Mouse (Mus musculus) stomach, embryonic 15.5 days (tissue): ENCODE results near the gene Dynlrb1. TPM values are rescaled to one million over a fixed set of nuclear protein-coding genes. Genes with fewer than 3 reads are reported as not detected.

ENCODE experiments used
- ATAC-seq: fragments of 200-750 bp; cut with Nextera tagmentation; 2 replicates; pipeline ENCODE4 v1.8.0; 2017; ENCODE audit warnings: low read depth, moderate number of reproducible peaks, moderate TSS enrichment; ENCODE audit not compliant: insufficient read depth, low FRiP score
- H3K27ac ChIP-seq: fragments of 300-500 bp; sonication (generic); 2 replicates; pipeline ENCODE4 v1.5.1; 2015; ENCODE audit warnings: mild to moderate bottlenecking, inconsistent platforms
- H3K27me3 ChIP-seq: fragments of 300-500 bp; sonication (generic); replicated peaks from 2 replicates; pipeline ENCODE4 v1.6.1; 2015; ENCODE audit warnings: inconsistent platforms
- H3K36me3 ChIP-seq: fragments of 300-500 bp; sonication (generic); 2 replicates; pipeline ENCODE4 v1.6.1; 2015; ENCODE audit warnings: inconsistent platforms
- H3K4me1 ChIP-seq: fragments of 300-500 bp; sonication (generic); 2 replicates; pipeline ENCODE4 v1.6.1; 2015; ENCODE audit warnings: inconsistent platforms
- H3K4me2 ChIP-seq: fragments of 300-500 bp; sonication (generic); 2 replicates; pipeline ENCODE4 v1.6.1; 2015; ENCODE audit warnings: mild to moderate bottlenecking, inconsistent platforms
- H3K4me3 ChIP-seq: fragments of 300-500 bp; sonication (generic); replicated peaks from 2 replicates; pipeline ENCODE4 v1.5.1; 2015; ENCODE audit warnings: inconsistent platforms
- H3K9ac ChIP-seq: fragments of 300-500 bp; sonication (generic); 2 replicates; pipeline ENCODE4 v1.6.1; 2015; ENCODE audit warnings: inconsistent platforms
- H3K9me3 ChIP-seq: fragments of 300-500 bp; sonication (generic); 2 replicates; pipeline ENCODE4 v1.6.1; 2016; ENCODE audit warnings: inconsistent platforms
- WGBS: fragments of 180-500 bp; shearing (Covaris S2); methylation state at CpG from one replicate; pipeline ENCODE4 v1.1.7; 2015; 5-methylcytosine and 5-hydroxymethylcytosine counted together
- polyA plus RNA-seq: library from polyadenylated mRNA; unstranded; fragments of >200 nt; fragmentation: Nextera tagmentation; extraction: Ambion mirVana; gene quantifications from 2 replicates; pipeline ENCODE4 v1.2.1, GENCODE M21; 2015

The Dynlrb1 gene
- polyA plus RNA-seq, 1 experiment from 2014 or later: 342 TPM

DNA sequence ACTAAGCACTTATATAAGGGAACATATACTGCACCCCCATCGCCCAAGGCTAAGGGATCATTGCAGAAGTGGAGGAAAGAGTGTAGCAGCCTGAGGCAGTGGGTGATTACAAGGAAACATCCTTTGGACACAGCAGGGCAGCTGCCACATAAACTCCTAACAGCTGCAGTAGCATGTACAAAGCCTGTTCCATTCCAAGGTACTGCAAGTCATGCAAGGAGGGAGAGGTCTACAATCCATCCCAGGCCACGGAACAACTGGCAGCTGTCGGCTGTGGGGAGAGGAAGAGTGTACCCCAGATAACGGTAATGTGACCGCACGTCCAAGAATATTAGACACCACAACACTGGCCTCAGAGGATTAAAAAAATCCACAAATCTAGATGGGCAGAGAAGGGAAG, 29.2 kb downstream of the Dynlrb1 start:
- H3K4me1 ChIP-seq: no peaks in the 10 kb centered on the region
- no peak overlapping the region for H3K9ac ChIP-seq
- H3K27ac ChIP-seq: no peak overlapping the region
- H3K36me3 ChIP-seq: no peaks in the 10 kb centered on the region
- ATAC-seq: no peak
- H3K27me3 ChIP-seq: no peaks in the 10 kb centered on the region
- H3K4me3 ChIP-seq: no peak overlapping the region
- no peak overlapping the region for H3K4me2 ChIP-seq
- H3K9me3 ChIP-seq: no peaks in the 10 kb centered on the region
- 90% methylated on average over 6 of the region's 6 CpGs for WGBS

DNA sequence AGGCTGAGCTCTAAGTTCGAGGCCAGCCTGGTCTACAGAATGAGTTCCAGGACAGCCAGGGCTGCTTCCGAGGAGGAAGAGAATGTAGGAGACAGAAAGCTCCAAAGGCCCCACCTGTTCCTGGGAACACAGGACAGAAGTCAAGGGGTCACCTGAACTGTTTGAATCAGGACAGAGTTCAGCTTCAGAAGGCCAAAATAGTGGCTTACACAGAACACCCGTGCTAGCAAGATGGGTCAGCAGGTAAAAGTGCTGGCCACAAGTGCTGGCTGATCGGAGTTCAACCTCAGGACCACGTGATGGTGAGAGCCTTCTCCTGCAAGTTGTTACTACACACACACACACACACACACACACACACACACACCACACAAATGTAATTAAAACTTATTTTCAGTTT, 30.6 kb downstream of the Dynlrb1 start:
- 84% methylated on average over 5 of the region's 5 CpGs for WGBS

GRCm38 (mm10) chr2:155271957-155272356, 35.6 kb downstream of the Dynlrb1 start:
- Histone ChIP-seq H3K27me3 (no peaks in the 10 kb centered on the region), H3K27ac (no peak overlapping the region), H3K9ac (no peak overlapping the region), H3K9me3 (no peaks in the 10 kb centered on the region), H3K4me3 (no peak overlapping the region), H3K4me1 (no peaks in the 10 kb centered on the region), H3K4me2 (no peak overlapping the region), H3K36me3 (no peaks in the 10 kb centered on the region)
- no peak for ATAC-seq
- 82% methylated on average over 6 of the region's 6 CpGs for WGBS

More for the DNA sequence above, 30.6 kb downstream of the Dynlrb1 start:
- no peaks in the 10 kb centered on the region for H3K36me3 ChIP-seq
- H3K9me3 ChIP-seq: no peaks in the 10 kb centered on the region
- ATAC-seq: no peak
- H3K9ac ChIP-seq: no peak overlapping the region
- no peaks in the 10 kb centered on the region for H3K4me1 ChIP-seq
- no peak overlapping the region for H3K4me3 ChIP-seq
- no peak overlapping the region for H3K27ac ChIP-seq
- H3K27me3 ChIP-seq: no peaks in the 10 kb centered on the region
- H3K4me2 ChIP-seq: no peak overlapping the region

DNA sequence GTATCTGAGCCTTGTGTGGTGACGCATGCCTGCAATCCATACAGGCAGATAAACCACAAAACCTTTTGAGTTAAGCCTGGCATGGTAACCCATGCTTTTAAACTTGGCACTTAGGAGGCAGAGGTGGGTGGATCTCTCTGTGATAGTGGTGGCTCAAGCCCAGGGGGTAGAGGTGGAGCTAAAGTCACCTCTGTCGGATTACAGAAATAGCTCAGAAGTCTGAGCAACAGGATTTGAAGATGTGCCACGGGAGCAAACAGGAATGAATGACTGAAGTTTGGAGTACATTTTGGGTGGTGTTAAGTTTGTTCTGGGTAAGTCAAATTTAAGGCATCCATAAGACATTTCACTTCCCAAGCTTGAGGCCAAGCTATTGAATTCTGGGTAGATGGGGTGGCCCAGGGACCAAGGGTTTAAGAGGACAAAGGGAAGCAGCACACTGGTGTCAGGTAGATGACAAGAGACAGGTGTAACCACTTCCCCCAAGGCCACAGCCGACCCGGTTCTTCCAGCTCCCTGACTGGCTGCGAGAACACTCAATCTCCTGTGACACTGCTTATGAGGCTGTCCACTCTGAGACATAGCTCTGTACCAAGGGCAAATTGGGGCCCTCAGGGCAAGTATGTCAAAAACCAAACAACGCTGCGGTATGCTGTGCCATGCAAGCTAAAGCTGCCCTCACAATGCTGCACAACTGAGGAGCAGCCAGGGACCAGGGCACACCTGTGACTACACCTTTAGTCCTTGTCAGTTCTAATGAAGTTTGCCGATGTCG, 36.2 kb downstream of the Dynlrb1 start:
- Histone ChIP-seq H3K4me2 (no peak overlapping the region), H3K9ac (no peak overlapping the region), H3K27me3 (no peaks in the 10 kb centered on the region), H3K36me3 (no peaks in the 10 kb centered on the region), H3K9me3 (no peaks in the 10 kb centered on the region), H3K4me1 (peaks cover 5% of the 10 kb centered on the region; the same call in 1 of the 2 replicates), H3K4me3 (no peak overlapping the region), H3K27ac (no peak overlapping the region)
- WGBS: 66% methylated on average over 10 of the region's 10 CpGs
- no peak for ATAC-seq

GRCm38 (mm10) chr2:155273603-155274002, 37.3 kb downstream of the Dynlrb1 start:
- H3K9ac ChIP-seq: no peak overlapping the region
- 87% methylated on average over 8 of the region's 8 CpGs for WGBS
- no peak overlapping the region for H3K27ac ChIP-seq
- H3K4me2 ChIP-seq: no peak overlapping the region
- H3K9me3 ChIP-seq: no peaks in the 10 kb centered on the region
- no peak for ATAC-seq
- H3K4me3 ChIP-seq: no peak overlapping the region
- H3K36me3 ChIP-seq: no peaks in the 10 kb centered on the region
- peaks cover 8% of the 10 kb centered on the region; the same call in 1 of the 2 replicates for H3K4me1 ChIP-seq
- no peaks in the 10 kb centered on the region for H3K27me3 ChIP-seq

DNA sequence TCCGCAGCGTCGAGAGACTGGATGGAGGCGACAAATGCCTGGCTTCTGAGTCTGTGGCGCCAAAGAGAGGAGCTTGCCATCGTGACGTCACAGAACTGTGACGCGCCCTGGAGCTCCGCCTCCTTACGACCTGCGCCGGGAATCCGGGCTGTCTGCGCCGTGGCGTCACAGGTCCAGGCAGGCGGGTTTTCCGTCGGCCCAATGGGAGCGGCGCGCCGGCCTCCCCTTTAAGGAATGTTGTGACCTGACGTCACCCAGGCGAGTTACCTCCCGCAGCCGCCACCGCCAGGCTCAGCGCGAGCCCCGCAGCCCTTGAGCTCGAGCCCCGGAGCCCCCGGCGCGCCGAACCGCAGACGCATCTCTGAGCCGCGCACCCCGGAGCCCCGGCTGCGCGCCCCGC, 39.9 kb downstream of the Dynlrb1 start, which contains the start of gene Map1lc3a:
Gene Map1lc3a, plus strand, starts transcription at position 103 of the 400 bp plus-strand sequence.
- Histone ChIP-seq H3K27me3 (no peaks in the 10 kb centered on the region), H3K4me2 (peak within 1 kb of the TSS; percentile 77), H3K9ac (peak within 1 kb of the TSS; percentile 85), H3K4me1 (peaks cover 8% of the 10 kb centered on the region; the same call in 1 of the 2 replicates), H3K36me3 (no peaks in the 10 kb centered on the region; the same call in 1 of the 2 replicates), H3K27ac (peak within 1 kb of the TSS; percentile 90), H3K9me3 (no peaks in the 10 kb centered on the region), H3K4me3 (peak within 1 kb of the TSS; percentile 99)
- ATAC-seq: peak; percentile 88
- under 1% methylated on average over 47 of the region's 47 CpGs for WGBS

DNA sequence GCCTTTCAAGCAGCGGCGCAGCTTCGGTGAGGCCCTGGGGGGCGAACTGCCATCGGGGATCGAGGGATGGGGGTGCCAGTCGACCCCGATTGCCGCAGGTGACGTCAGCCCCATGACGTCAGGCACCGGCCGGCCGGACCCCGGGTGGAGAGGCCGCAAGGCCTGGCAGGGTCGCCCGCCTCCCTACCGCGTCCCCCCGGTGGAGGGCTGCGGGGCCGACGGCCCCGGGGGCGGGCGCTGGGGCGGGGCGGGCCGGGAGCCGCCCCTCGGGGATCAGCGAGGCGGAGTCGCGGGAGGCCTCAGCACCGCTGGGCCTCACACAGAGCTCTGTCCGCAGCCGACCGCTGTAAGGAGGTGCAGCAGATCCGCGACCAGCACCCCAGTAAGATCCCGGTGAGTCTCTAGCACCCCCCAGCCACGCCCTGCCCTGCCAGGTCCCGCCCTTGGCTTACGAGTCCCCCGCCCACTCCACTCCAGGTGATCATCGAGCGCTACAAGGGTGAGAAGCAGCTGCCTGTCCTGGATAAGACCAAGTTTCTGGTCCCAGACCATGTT, 40.4 kb downstream of the Dynlrb1 start:
- H3K27ac ChIP-seq: peak overlapping the region; percentile 90
- peak; percentile 89 for ATAC-seq

DNA sequence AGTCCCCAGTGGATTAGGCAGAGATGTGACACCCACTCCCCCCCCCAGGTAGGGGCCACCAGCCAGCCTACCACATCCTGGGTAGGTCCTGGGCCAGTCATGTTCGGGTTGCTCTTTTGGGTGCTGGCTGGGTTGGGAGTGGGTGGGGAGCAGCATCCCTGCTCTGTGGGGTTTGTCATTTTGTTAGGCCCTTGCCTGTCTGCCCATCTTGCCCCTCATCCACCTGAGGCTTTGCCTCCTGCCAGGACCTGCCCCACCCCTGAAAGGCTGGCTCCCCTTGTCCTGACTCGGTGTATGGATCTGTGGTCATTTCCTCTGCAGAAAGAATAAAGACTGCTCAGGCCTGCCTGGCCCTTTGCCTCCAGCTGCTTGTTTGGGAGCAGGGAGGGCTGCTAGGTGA, 41.4 kb downstream of the Dynlrb1 start:
- no peak overlapping the region for H3K27ac ChIP-seq
- H3K9me3 ChIP-seq: no peaks in the 10 kb centered on the region
- no peaks in the 10 kb centered on the region; the same call in 1 of the 2 replicates for H3K36me3 ChIP-seq
- ATAC-seq: no peak
- 88% methylated on average over 2 of the region's 2 CpGs for WGBS
- H3K4me2 ChIP-seq: peak overlapping the region; percentile 77; the same call in 1 of the 2 replicates
- H3K9ac ChIP-seq: no peak overlapping the region
- no peaks in the 10 kb centered on the region for H3K27me3 ChIP-seq
- peaks cover 8% of the 10 kb centered on the region; the same call in 1 of the 2 replicates for H3K4me1 ChIP-seq
- peak overlapping the region; percentile 99; the same call in 1 of the 2 replicates for H3K4me3 ChIP-seq

More for the DNA sequence above, 40.4 kb downstream of the Dynlrb1 start:
- Histone ChIP-seq H3K4me3 (peak overlapping the region; percentile 99), H3K4me2 (peak overlapping the region; percentile 77), H3K4me1 (peaks cover 8% of the 10 kb centered on the region; the same call in 1 of the 2 replicates), H3K9me3 (no peaks in the 10 kb centered on the region), H3K9ac (peak overlapping the region; percentile 85), H3K27me3 (no peaks in the 10 kb centered on the region), H3K36me3 (no peaks in the 10 kb centered on the region; the same call in 1 of the 2 replicates)
- WGBS: 0% methylated on average over 34 of the region's 49 CpGs

DNA sequence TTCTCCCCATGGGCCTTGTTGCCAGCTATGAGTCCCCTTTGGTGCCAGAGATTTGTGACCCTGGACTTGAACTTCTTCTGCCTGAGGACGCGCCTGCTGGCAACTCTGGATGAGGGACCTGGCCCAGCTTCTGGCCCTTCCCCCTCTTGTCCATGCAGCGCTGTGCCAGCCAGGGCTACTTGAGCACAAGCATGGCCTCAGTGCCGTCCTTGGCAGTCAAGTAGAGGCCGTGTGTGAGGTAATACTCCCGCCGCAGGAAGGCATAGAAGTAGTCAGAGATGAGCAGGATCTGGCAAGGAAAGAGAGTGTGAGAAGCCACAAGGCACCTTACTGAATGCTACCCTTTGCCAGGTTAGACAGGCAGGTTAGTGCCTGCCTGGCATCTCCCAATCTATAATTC, 42.0 kb downstream of the Dynlrb1 start:
- no peak overlapping the region for H3K9ac ChIP-seq
- no peaks in the 10 kb centered on the region for H3K9me3 ChIP-seq
- no peak overlapping the region for H3K4me2 ChIP-seq
- WGBS: 87% methylated on average over 7 of the region's 7 CpGs
- ATAC-seq: no peak
- H3K4me3 ChIP-seq: no peak overlapping the region
- H3K4me1 ChIP-seq: peaks cover 8% of the 10 kb centered on the region; the same call in 1 of the 2 replicates
- no peaks in the 10 kb centered on the region for H3K27me3 ChIP-seq
- no peak overlapping the region for H3K27ac ChIP-seq
- peaks cover 5% of the 10 kb centered on the region; the same call in 1 of the 2 replicates for H3K36me3 ChIP-seq

DNA sequence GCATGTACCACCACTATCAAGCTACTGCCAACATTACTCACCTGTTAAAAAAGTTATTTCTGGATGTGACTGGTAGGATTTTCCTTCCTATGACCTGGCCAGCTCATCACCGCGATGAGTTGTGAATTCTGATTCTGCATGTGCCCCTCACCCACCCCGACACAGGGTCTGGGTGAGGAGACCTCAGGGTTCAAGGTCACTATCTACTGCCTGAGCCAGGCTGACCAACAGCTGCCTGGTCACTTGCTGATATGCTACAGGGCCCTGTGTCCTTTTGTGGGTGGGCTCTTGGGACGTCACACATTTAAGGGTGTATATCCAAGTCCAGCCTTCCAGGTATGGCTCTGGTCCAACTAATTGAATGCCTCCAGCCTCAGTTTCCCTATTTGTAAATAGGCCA, 42.8 kb downstream of the Dynlrb1 start:
- Histone ChIP-seq H3K9ac (no peak overlapping the region), H3K36me3 (peaks cover 7% of the 10 kb centered on the region; the same call in 1 of the 2 replicates), H3K4me1 (peaks cover 8% of the 10 kb centered on the region; the same call in 1 of the 2 replicates), H3K27ac (no peak overlapping the region), H3K4me3 (no peak overlapping the region), H3K4me2 (no peak overlapping the region), H3K27me3 (no peaks in the 10 kb centered on the region), H3K9me3 (no peaks in the 10 kb centered on the region)
- no peak for ATAC-seq
- 86% methylated on average over 4 of the region's 4 CpGs for WGBS

GRCm38 (mm10) chr2:155280116-155280515, 43.8 kb downstream of the Dynlrb1 start:
- WGBS: 65% methylated on average over 2 of the region's 2 CpGs
- H3K9me3 ChIP-seq: no peaks in the 10 kb centered on the region
- no peak overlapping the region for H3K27ac ChIP-seq
- no peaks in the 10 kb centered on the region for H3K27me3 ChIP-seq
- ATAC-seq: no peak
- no peak overlapping the region for H3K4me3 ChIP-seq
- peaks cover 8% of the 10 kb centered on the region; the same call in 1 of the 2 replicates for H3K4me1 ChIP-seq
- no peak overlapping the region for H3K9ac ChIP-seq
- H3K36me3 ChIP-seq: peaks cover 7% of the 10 kb centered on the region; the same call in 1 of the 2 replicates
- no peak overlapping the region for H3K4me2 ChIP-seq

DNA sequence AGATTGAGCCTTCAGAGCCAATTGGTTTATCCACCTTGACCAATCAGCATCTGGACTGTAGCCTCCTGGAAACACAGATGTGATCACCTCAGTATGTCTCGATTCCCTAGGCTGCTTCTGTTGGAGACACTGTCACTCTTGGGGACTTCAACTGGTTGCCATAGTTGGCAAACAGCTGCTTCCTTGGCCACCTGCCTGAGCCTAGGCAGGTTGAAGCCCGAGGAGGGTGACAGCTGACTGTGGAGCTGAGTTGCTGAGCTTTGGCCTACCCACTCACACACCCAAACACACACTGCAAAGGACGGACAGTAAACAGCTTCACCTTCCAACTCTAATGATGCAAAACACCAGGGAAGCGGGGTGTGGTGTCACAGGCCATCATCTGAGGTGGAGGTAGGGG, 47.5 kb downstream of the Dynlrb1 start:
- H3K4me3 ChIP-seq: no peak overlapping the region
- no peak overlapping the region for H3K4me2 ChIP-seq
- peaks cover 7% of the 10 kb centered on the region; the same call in 1 of the 2 replicates for H3K36me3 ChIP-seq
- 83% methylated on average over 4 of the region's 4 CpGs for WGBS
- ATAC-seq: no peak
- H3K4me1 ChIP-seq: no peaks in the 10 kb centered on the region
- no peak overlapping the region for H3K9ac ChIP-seq
- no peak overlapping the region for H3K27ac ChIP-seq
- H3K27me3 ChIP-seq: no peaks in the 10 kb centered on the region
- no peaks in the 10 kb centered on the region for H3K9me3 ChIP-seq
